Mouse (Mus musculus): ENCODE results near the gene Mad1l1. TPM values are rescaled to one million over a fixed set of nuclear protein-coding genes. Genes with fewer than 3 reads are reported as not detected.

Gene Mad1l1
- polyA plus RNA-seq, 1 experiment from 2014 or later = 20.5 TPM

DNA sequence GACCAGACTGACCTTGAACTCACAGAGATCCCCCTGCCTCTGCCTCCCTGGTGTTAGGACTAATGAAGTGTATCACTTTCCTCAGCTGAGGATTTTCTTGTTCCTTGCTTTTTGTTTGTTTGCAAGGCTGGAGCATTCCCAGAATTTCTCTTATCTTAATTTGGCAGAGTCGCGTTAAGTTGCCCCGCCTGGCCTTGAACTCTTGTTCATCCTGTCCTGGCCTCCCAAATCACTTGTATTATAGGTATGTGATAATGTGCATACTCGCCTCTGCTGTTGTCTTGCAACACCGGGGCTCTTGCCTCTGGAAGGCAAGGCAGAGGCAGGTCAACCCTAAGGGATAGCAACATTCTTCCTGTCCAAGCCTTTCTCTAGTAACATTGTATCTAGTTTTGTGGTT, 2.7 kb upstream of the Mad1l1 start:
- WGBS = 72% methylated on average over 5 of the region's 5 CpGs
- Histone ChIP-seq H3K27me3 (ENCODE audit: control insufficient read depth, insufficient read depth, low read length) (no peaks in the 10 kb centered on the region), H3K36me3 (ENCODE audit: control insufficient read depth, insufficient read depth, low read length) (peaks cover 18% of the 10 kb centered on the region), H3K27ac (replicated peaks in 1 of 2; ENCODE audit: control insufficient read depth in 1 of 2, insufficient read depth in 1 of 2, low read depth in 2 of 2, low read length in 2 of 2) (no peak overlapping the region), H3K4me2 (ENCODE audit: low read length) (no peak overlapping the region), H3K4me3 (ENCODE audit: control insufficient read depth in 1 of 2, insufficient read depth in 1 of 2, low read depth in 1 of 2, low read length in 2 of 2) (no peak overlapping the region), H3K4me1 (ENCODE audit: control insufficient read depth in 2 of 2, insufficient read depth in 2 of 2, low read length in 2 of 2) (peaks cover 0 to 10% of the 10 kb centered on the region in 2 experiments; a peak in 1 of 4 replicates), H3K9me3 (ENCODE audit: control insufficient read depth, low read length) (no peaks in the 10 kb centered on the region), H3K9ac (ENCODE audit: low read length) (no peak overlapping the region)
- no peak for ATAC-seq (ENCODE audit: insufficient number of reproducible peaks, insufficient read depth, low FRiP score, low read depth)

DNA sequence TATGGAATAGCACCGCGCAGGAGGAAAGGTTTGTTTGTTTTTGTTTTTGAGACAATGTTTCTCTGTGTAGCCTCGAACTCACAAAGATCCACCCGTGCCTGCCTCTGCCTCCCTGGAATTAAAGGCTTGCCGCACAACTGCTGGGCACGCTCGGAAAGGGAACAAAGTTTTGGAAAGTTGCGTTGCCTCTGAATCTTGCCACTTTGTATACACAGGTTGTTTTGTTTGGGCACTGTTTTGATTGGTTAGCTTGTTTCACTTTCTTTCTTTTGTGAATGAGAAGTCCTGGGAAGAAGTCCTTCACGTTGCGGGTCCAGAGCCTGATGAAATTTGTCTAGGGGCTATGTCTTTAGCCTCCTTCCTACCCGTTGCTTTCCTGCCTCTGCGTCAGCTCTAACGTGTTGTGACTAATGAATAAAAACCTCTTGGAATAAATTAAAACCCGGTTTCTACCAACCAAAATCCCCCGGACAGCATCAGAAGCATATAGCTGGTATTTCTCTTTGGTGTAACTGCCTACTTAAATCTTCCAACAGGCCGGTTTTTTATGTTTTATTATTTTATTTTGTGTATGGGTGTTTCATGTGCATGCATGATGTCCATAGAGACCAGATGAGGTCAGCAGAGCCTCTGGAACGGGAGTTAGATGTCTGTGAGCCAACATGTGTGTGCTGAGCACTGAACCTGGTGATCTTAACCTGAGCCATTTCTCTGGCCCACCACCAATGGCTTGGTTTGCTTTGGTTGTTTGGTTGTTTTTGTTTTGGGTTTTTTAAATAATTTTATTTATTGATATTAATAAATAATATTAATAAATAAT, 614 bp upstream of the Mad1l1 start:
- peak overlapping the region; percentile 80 to 91 for H3K4me3 ChIP-seq (ENCODE audit: control insufficient read depth in 1 of 2, insufficient read depth in 1 of 2, low read depth in 1 of 2, low read length in 2 of 2)
- no peaks in the 10 kb centered on the region for H3K27me3 ChIP-seq (ENCODE audit: control insufficient read depth, insufficient read depth, low read length)
- peak overlapping the region; percentile 87 for H3K4me2 ChIP-seq (ENCODE audit: low read length)
- no peaks in the 10 kb centered on the region; the same call in 1 of the 2 replicates for H3K36me3 ChIP-seq (ENCODE audit: control insufficient read depth, insufficient read depth, low read length)
- no peaks in the 10 kb centered on the region for H3K9me3 ChIP-seq (ENCODE audit: control insufficient read depth, low read length)
- 2% methylated on average over 17 of the region's 17 CpGs for WGBS
- ATAC-seq (ENCODE audit: insufficient number of reproducible peaks, insufficient read depth, low FRiP score, low read depth) = no peak
- peak overlapping the region; percentile 65 to 84 for H3K27ac ChIP-seq (replicated peaks in 1 of 2; ENCODE audit: control insufficient read depth in 1 of 2, insufficient read depth in 1 of 2, low read depth in 2 of 2, low read length in 2 of 2)
- peak overlapping the region; percentile 95 for H3K9ac ChIP-seq (ENCODE audit: low read length)
- peaks cover 0 to 10% of the 10 kb centered on the region in 2 experiments; a peak in 1 of 4 replicates for H3K4me1 ChIP-seq (ENCODE audit: control insufficient read depth in 2 of 2, insufficient read depth in 2 of 2, low read length in 2 of 2)

DNA sequence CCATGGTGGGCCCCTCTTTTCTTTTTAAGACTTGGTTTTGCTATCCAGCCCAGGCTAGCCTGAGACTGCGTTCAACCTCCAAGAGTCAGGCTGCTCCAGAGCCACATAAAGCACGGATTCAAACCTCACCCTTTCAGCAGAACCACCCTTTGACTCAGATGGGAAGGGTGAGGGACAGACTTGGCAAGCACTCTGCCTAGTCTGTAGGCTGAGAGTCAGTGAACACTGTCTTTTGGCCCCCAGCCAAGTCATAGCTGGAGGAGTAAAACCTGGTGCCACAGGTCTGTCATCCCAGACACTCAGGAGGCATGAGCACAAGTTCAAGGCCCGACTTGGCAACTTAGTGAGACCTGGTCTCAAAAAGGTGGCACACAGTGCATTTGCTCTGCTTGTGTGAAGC, 4.6 kb downstream of the Mad1l1 start:
- Histone ChIP-seq H3K9ac (ENCODE audit: low read length) (no peak overlapping the region), H3K4me3 (ENCODE audit: control insufficient read depth in 1 of 2, insufficient read depth in 1 of 2, low read depth in 1 of 2, low read length in 2 of 2) (no peak overlapping the region), H3K36me3 (ENCODE audit: control insufficient read depth, insufficient read depth, low read length) (peaks cover 30% of the 10 kb centered on the region), H3K27ac (replicated peaks in 1 of 2; ENCODE audit: control insufficient read depth in 1 of 2, insufficient read depth in 1 of 2, low read depth in 2 of 2, low read length in 2 of 2) (no peak overlapping the region), H3K9me3 (ENCODE audit: control insufficient read depth, low read length) (no peaks in the 10 kb centered on the region), H3K4me1 (ENCODE audit: control insufficient read depth in 2 of 2, insufficient read depth in 2 of 2, low read length in 2 of 2) (peaks cover 0 to 10% of the 10 kb centered on the region in 2 experiments; a peak in 1 of 4 replicates), H3K27me3 (ENCODE audit: control insufficient read depth, insufficient read depth, low read length) (no peaks in the 10 kb centered on the region), H3K4me2 (ENCODE audit: low read length) (no peak overlapping the region)
- no peak for ATAC-seq (ENCODE audit: insufficient number of reproducible peaks, insufficient read depth, low FRiP score, low read depth)
- 78% methylated on average over 3 of the region's 3 CpGs for WGBS

DNA sequence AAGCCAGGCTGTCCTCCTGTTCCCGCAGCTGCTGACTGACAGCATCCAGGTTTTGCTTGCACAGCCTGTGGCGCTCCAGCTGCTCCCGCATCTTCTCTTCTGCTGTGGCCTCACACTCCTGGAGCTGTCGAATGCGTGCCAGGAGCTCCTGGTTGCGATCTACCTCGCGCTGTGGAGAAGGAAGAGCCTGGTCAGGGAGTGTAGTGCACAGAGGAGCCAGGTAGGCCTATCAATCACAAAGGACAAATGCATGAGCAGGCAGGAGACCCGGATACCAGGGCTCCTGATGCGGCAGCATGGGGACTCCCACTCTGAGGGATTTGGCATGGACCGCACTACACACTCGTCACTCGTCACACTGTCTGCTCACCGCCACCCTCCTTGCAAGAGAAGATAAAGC, 13.8 kb downstream of the Mad1l1 start:
- Histone ChIP-seq H3K27me3 (ENCODE audit: control insufficient read depth, insufficient read depth, low read length) (no peaks in the 10 kb centered on the region), H3K9ac (ENCODE audit: low read length) (0 out of 2 replicates have a peak overlapping the region, but pooled peaks have one; percentile 17), H3K4me1 (ENCODE audit: control insufficient read depth in 2 of 2, insufficient read depth in 2 of 2, low read length in 2 of 2) (peaks cover 21 to 28% of the 10 kb centered on the region in 2 experiments), H3K27ac (replicated peaks in 1 of 2; ENCODE audit: control insufficient read depth in 1 of 2, insufficient read depth in 1 of 2, low read depth in 2 of 2, low read length in 2 of 2) (peak overlapping the region; percentile 1 to 20; a peak in 2 of 4 replicates), H3K4me3 (ENCODE audit: control insufficient read depth in 1 of 2, insufficient read depth in 1 of 2, low read depth in 1 of 2, low read length in 2 of 2) (no peak overlapping the region), H3K4me2 (ENCODE audit: low read length) (peak overlapping the region; percentile 21; the same call in 1 of the 2 replicates), H3K9me3 (ENCODE audit: control insufficient read depth, low read length) (no peaks in the 10 kb centered on the region), H3K36me3 (ENCODE audit: control insufficient read depth, insufficient read depth, low read length) (peaks cover 67% of the 10 kb centered on the region)
- ATAC-seq (ENCODE audit: insufficient number of reproducible peaks, insufficient read depth, low FRiP score, low read depth) = no peak
- WGBS = 52% methylated on average over 14 of the region's 14 CpGs

DNA sequence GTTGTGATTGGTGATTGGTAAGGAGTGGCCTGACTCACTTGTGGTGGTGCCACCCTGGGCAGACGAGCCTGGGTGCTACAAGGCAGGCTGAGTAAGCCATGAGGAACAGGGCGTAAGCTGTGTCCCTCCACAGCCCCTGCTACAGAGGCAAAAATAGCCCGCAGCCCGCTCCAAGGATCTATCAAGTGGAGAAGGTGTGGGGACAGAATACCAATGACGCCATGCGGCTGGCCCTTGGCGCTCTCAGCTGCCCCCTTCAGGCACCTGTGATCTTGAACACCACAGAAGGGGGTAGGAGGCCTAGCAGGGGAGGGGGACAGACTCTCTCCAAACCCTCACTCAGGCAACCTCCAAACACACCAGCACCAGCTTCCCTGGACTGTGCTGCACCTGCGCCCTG, 15.3 kb downstream of the Mad1l1 start:
- Histone ChIP-seq H3K4me3 (ENCODE audit: control insufficient read depth in 1 of 2, insufficient read depth in 1 of 2, low read depth in 1 of 2, low read length in 2 of 2) (no peak overlapping the region), H3K36me3 (ENCODE audit: control insufficient read depth, insufficient read depth, low read length) (peaks cover 68% of the 10 kb centered on the region), H3K27me3 (ENCODE audit: control insufficient read depth, insufficient read depth, low read length) (no peaks in the 10 kb centered on the region), H3K4me2 (ENCODE audit: low read length) (no peak overlapping the region; the same call in 1 of the 2 replicates), H3K27ac (replicated peaks in 1 of 2; ENCODE audit: control insufficient read depth in 1 of 2, insufficient read depth in 1 of 2, low read depth in 2 of 2, low read length in 2 of 2) (peak overlapping the region; percentile 71 to 92), H3K9ac (ENCODE audit: low read length) (no peak overlapping the region), H3K4me1 (ENCODE audit: control insufficient read depth in 2 of 2, insufficient read depth in 2 of 2, low read length in 2 of 2) (peaks cover 21 to 28% of the 10 kb centered on the region in 2 experiments), H3K9me3 (ENCODE audit: control insufficient read depth, low read length) (no peaks in the 10 kb centered on the region)
- WGBS = 36% methylated on average over 8 of the region's 8 CpGs
- ATAC-seq (ENCODE audit: insufficient number of reproducible peaks, insufficient read depth, low FRiP score, low read depth) = peak; percentile 72

DNA sequence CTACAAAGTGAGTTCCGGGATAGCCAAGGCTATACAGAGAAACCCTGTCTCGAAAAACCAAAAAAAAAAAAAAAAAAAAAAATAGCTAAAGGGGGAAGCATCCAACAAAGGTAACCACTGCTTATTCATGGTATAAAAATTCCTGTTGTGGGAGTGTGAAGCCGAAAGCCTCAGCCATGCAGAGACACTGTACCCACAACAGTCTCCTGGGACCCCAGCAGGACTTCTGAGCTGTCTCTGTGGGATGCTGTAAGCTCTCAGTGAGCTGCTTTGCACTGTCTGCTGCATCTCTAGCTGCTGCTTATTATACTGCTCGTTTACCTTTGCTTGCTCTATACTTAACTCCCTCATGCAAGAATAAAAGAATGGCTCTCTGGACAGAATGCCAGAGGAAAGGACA, 23.1 kb downstream of the Mad1l1 start:
- Histone ChIP-seq H3K9me3 (ENCODE audit: control insufficient read depth, low read length) (no peaks in the 10 kb centered on the region), H3K36me3 (ENCODE audit: control insufficient read depth, insufficient read depth, low read length) (peaks cover 64% of the 10 kb centered on the region), H3K4me2 (ENCODE audit: low read length) (no peak overlapping the region), H3K4me3 (ENCODE audit: control insufficient read depth in 1 of 2, insufficient read depth in 1 of 2, low read depth in 1 of 2, low read length in 2 of 2) (no peak overlapping the region), H3K4me1 (ENCODE audit: control insufficient read depth in 2 of 2, insufficient read depth in 2 of 2, low read length in 2 of 2) (no peaks in the 10 kb centered on the region), H3K27me3 (ENCODE audit: control insufficient read depth, insufficient read depth, low read length) (no peaks in the 10 kb centered on the region), H3K9ac (ENCODE audit: low read length) (no peak overlapping the region), H3K27ac (replicated peaks in 1 of 2; ENCODE audit: control insufficient read depth in 1 of 2, insufficient read depth in 1 of 2, low read depth in 2 of 2, low read length in 2 of 2) (no peak overlapping the region)
- WGBS = 88% methylated on average over 4 of the region's 4 CpGs
- ATAC-seq (ENCODE audit: insufficient number of reproducible peaks, insufficient read depth, low FRiP score, low read depth) = no peak

DNA sequence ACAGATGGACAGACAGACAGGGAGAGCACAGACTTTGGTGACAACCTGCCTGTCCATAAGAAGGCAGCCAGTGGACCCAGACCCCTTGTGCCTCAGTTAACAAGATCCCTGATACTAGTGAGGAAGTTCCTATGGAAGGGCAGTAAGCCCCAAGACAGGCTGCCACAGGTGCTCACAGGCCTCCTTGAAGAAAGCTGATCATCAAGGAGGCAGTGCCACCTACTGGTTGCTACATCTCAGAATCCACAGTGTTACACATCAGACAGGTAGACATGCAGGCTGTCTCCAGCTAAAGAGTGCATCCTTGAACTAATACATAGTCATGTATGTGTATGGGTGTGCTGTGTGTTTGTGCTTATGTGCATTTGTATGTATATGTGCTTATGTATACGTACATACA, 29.2 kb downstream of the Mad1l1 start:
- H3K4me2 ChIP-seq (ENCODE audit: low read length) = no peak overlapping the region
- peaks cover 44% of the 10 kb centered on the region for H3K36me3 ChIP-seq (ENCODE audit: control insufficient read depth, insufficient read depth, low read length)
- H3K27ac ChIP-seq (replicated peaks in 1 of 2; ENCODE audit: control insufficient read depth in 1 of 2, insufficient read depth in 1 of 2, low read depth in 2 of 2, low read length in 2 of 2) = no peak overlapping the region
- ATAC-seq (ENCODE audit: insufficient number of reproducible peaks, insufficient read depth, low FRiP score, low read depth) = no peak
- H3K9ac ChIP-seq (ENCODE audit: low read length) = no peak overlapping the region
- H3K9me3 ChIP-seq (ENCODE audit: control insufficient read depth, low read length) = no peaks in the 10 kb centered on the region
- 85% methylated on average over 1 of the region's 1 CpGs for WGBS
- H3K4me3 ChIP-seq (ENCODE audit: control insufficient read depth in 1 of 2, insufficient read depth in 1 of 2, low read depth in 1 of 2, low read length in 2 of 2) = no peak overlapping the region
- H3K4me1 ChIP-seq (ENCODE audit: control insufficient read depth in 2 of 2, insufficient read depth in 2 of 2, low read length in 2 of 2) = peaks cover 0 to 7% of the 10 kb centered on the region in 2 experiments; a peak in 1 of 4 replicates
- no peaks in the 10 kb centered on the region for H3K27me3 ChIP-seq (ENCODE audit: control insufficient read depth, insufficient read depth, low read length)
